Mouse (Mus musculus): ENCODE measurements around the gene Fam131c.

GRCm38 (mm10) chr4:141426796-141427745, 59.1 kb downstream of the Fam131c start:
- no peak for TF ChIP-seq POLR2A (IDR thresholded peaks at IDR 0.05; ENCODE audit: borderline replicate concordance, insufficient read depth, low read length)
- TF ChIP-seq CTCF (IDR thresholded peaks at IDR 0.05; ENCODE audit: borderline replicate concordance, insufficient read depth, low read depth, low read length), result no peak
